ENCODE assay signal across 8 mouse cellular contexts in genomic region chr4:149549221-149549925, GRCm38 (mm10). TPM values are rescaled to one million over a fixed set of nuclear protein-coding genes. Genes with fewer than 3 reads are reported as not detected.
DNase-seq lines count a peak whose midpoint lies in the region; ATAC-seq lines count a peak whose summit lies in the region.

No protein-coding gene starts in this region.

- peak; percentile 83 for DNase-seq in R1 (ENCODE audit: low read depth, low spot score)
- DNase-seq in cerebellum, adult 9-11 months: peak; percentile 88
- DNase-seq in frontal cortex, postnatal 14 days (ENCODE audit: low spot score in 2 of 2): peak; percentile 69 to 86
- DNase-seq in layer of hippocampus, postnatal 25 days (ENCODE audit: extremely low spot score in 1 of 2, low spot score in 1 of 2): peak; percentile 62 to 76
- peak; percentile 84 for DNase-seq in lung, postnatal 14 days
- peak; percentile 89 for DNase-seq in retina, postnatal 1 day
- peak; percentile 73 for DNase-seq in thymus, postnatal 4 days

- H3K4me3 ChIP-seq in hindbrain, embryonic 15.5 days: no peak overlapping the region

- ATAC-seq in hindbrain, embryonic 15.5 days (ENCODE audit: low FRiP score, low read depth): peak; percentile 88

- H3K9ac ChIP-seq in hindbrain, embryonic 15.5 days: no peak overlapping the region

- no peaks in the 10 kb centered on the region for H3K9me3 ChIP-seq in hindbrain, embryonic 15.5 days

- peaks cover 26% of the 10 kb centered on the region; the same call in 1 of the 2 replicates for H3K36me3 ChIP-seq in hindbrain, embryonic 15.5 days

- WGBS in hindbrain, embryonic 15.5 days: 65% methylated on average over 9 of the region's 9 CpGs

- H3K27me3 ChIP-seq in hindbrain, embryonic 15.5 days: no peaks in the 10 kb centered on the region

- H3K4me1 ChIP-seq in hindbrain, embryonic 15.5 days (replicated peaks): no peaks in the 10 kb centered on the region

- H3K27ac ChIP-seq in hindbrain, embryonic 15.5 days (replicated peaks): no peak overlapping the region

- no peak overlapping the region for H3K4me2 ChIP-seq in hindbrain, embryonic 15.5 days

RNA-seq across cellular contexts. Expression of gene Ctnnbip1, which starts 31.3 kb away (rescaled TPM):
- polyA plus RNA-seq in hindbrain, embryonic 15.5 days (2015; fragmentation: Nextera tagmentation; extraction: Ambion mirVana): 101 and 105 TPM in 2 replicates
- 10 to 100 TPM; 39.5 to 41.1 TPM for total RNA-seq in layer of hippocampus, postnatal 25 days (2021)

RNA-seq across cellular contexts. Expression of gene Clstn1, which starts 36.9 kb away (rescaled TPM):
- polyA plus RNA-seq in hindbrain, embryonic 15.5 days (2015; fragmentation: Nextera tagmentation; extraction: Ambion mirVana): 178 and 198 TPM in 2 replicates
- total RNA-seq in layer of hippocampus, postnatal 25 days (2021): 100 to 1,000 TPM; 782 to 866 TPM
